Mouse (Mus musculus) left cerebral cortex, postnatal 25 days (tissue): ENCODE results near the gene Smim4. TPM values are rescaled to one million over a fixed set of nuclear protein-coding genes. Genes with fewer than 3 reads are reported as not detected.

Experiments
- total RNA-seq, 2 experiments: library from RNA; stranded (reverse); gene quantifications; 2 replicates each; pipeline ENCODE4 v1.2.3; 2021

Gene Smim4
- total RNA-seq, 2 experiments from 2014 or later: 20.4 to 28.4 TPM

Other genes with a start within 250 kb of the Smim4 start
- 1 to 10 TPM; 3.1 to 3.8 TPM for gene Mustn1, start 249.8 kb downstream of the Smim4 start, total RNA-seq
- gene Itih4, start 242.5 kb downstream of the Smim4 start, total RNA-seq: under 1 TPM; 0.11 to 0.30 TPM
- gene Itih3, start 205.2 kb downstream of the Smim4 start, total RNA-seq: 10 to 100 TPM; 17.2 to 22.3 TPM
- gene Itih1, start 185.7 kb downstream of the Smim4 start, total RNA-seq: not detected
- gene Nek4, start 177.6 kb downstream of the Smim4 start, total RNA-seq: 10 to 100 TPM; 15.6 to 18.9 TPM
- gene Glt8d1, start 127.6 kb downstream of the Smim4 start, total RNA-seq: 10 to 100 TPM; 39.5 to 42.1 TPM
- 100 to 1,000 TPM; 165 to 185 TPM for gene Spcs1, start 127.3 kb downstream of the Smim4 start, total RNA-seq
- 10 to 100 TPM; 56.2 to 58.1 TPM for gene Pbrm1, start 109.8 kb downstream of the Smim4 start, total RNA-seq
- 10 to 100 TPM; 41.9 to 48.9 TPM for gene Gnl3, start 109.8 kb downstream of the Smim4 start, total RNA-seq
- gene Nt5dc2, start 2.1 kb upstream of the Smim4 start, total RNA-seq: 1 to 10 TPM; 3.3 to 4.1 TPM
- 10 to 100 TPM; 19.8 to 30.3 TPM for gene Stab1, start 39.7 kb upstream of the Smim4 start, total RNA-seq
- gene Tnnc1, start 79.4 kb upstream of the Smim4 start, total RNA-seq: 10 to 100 TPM; 65.9 to 79.1 TPM
- gene Nisch, start 88.0 kb upstream of the Smim4 start, total RNA-seq: 100 to 1,000 TPM; 375 to 386 TPM
- gene Sema3g, start 88.9 kb upstream of the Smim4 start, total RNA-seq: 1 to 10 TPM; 4.9 to 5.5 TPM
- 1 to 10 TPM; 3.2 to 4.2 TPM for gene Phf7, start 122.4 kb upstream of the Smim4 start, total RNA-seq
- gene Bap1, start 122.5 kb upstream of the Smim4 start, total RNA-seq: 100 to 1,000 TPM; 138 to 146 TPM
- 1 to 10 TPM; 4.1 to 4.7 TPM for gene Dnah1, start 194.9 kb upstream of the Smim4 start, total RNA-seq
- gene Capn7, start 207.7 kb upstream of the Smim4 start, total RNA-seq: 10 to 100 TPM; 35.6 to 37.2 TPM